Mouse (Mus musculus): ENCODE measurements at regions not wholly inside any gene's neighbourhood (a gene's known extent, or its start where the extent isn't known, plus 50 kb on each side); places are given as distances from the start of the nearest gene placed in this dataset.

- POLR2A ChIA-PET: interaction anchor here in 1 of 4 experiments (0.9 kb wide), 1 partner anchor 9 kb away, joined by 3 read pairs; no protein-coding TSS in a partner anchor
- CTCF ChIA-PET: no interaction called here
These were observed 86.5 kb upstream of the 1700025G04Rik start for GRCm38 (mm10) chr1:152176267-152176970.

GRCm38 (mm10) chr1:152175691-152176090 lies 85.8 kb upstream of the 1700025G04Rik start:
- ChIA-PET CTCF (no interaction called here), POLR2A (interaction anchor here in 1 of 4 experiments (0.9 kb wide), 1 partner anchor 10 kb away, joined by 3 read pairs; no protein-coding TSS in a partner anchor)

- ChIA-PET CTCF (no interaction called here), POLR2A (no interaction called here)
These were observed 84.5 kb upstream of the 1700025G04Rik start for GRCm38 (mm10) chr1:152174464-152174863.

- POLR2A ChIA-PET: interaction anchor here in 1 of 4 experiments (0.6 kb wide), 1 partner anchor 59 kb away, joined by 7 read pairs; no protein-coding TSS in a partner anchor
- CTCF ChIA-PET: interaction anchor here in 2 of 4 experiments (0.5 to 0.7 kb wide), 2 partner anchors 61 to 286 kb away, joined by 3 read pairs; no protein-coding TSS in a partner anchor
These were observed 81.3 kb upstream of the 1700025G04Rik start for GRCm38 (mm10) chr1:152171034-152171790.

- CTCF ChIA-PET: interaction anchor here in 1 of 4 experiments (0.7 kb wide), 1 partner anchor 286 kb away, joined by 3 read pairs; no protein-coding TSS in a partner anchor
These were observed 80.7 kb upstream of the 1700025G04Rik start for GRCm38 (mm10) chr1:152170583-152170982.

GRCm38 (mm10) chr1:152169508-152169907 lies 79.6 kb upstream of the 1700025G04Rik start:
- POLR2A ChIA-PET: no interaction called here
- CTCF ChIA-PET: no interaction called here

More at GRCm38 (mm10) chr1:152170583-152170982, 80.7 kb upstream of the 1700025G04Rik start:
- POLR2A ChIA-PET: no interaction called here

GRCm38 (mm10) chr1:152168284-152168683 lies 78.4 kb upstream of the 1700025G04Rik start:
- POLR2A ChIA-PET: interaction anchor here in 2 of 4 experiments (0.5 to 0.6 kb wide), 2 partner anchors 14 to 414 kb away, joined by 3 to 4 read pairs; no protein-coding TSS in a partner anchor
- CTCF ChIA-PET: interaction anchor here in 1 of 4 experiments (0.6 kb wide), 1 partner anchor 511 kb away, joined by 3 read pairs; no protein-coding TSS in a partner anchor

- ChIA-PET CTCF (interaction anchor here in 1 of 4 experiments (0.6 kb wide), 1 partner anchor 511 kb away, joined by 3 read pairs; no protein-coding TSS in a partner anchor), POLR2A (interaction anchor here in 1 of 4 experiments (0.5 kb wide), 1 partner anchor 14 kb away, joined by 3 read pairs; no protein-coding TSS in a partner anchor)
These were observed 77.8 kb upstream of the 1700025G04Rik start for GRCm38 (mm10) chr1:152167716-152168115.

GRCm38 (mm10) chr1:152165490-152165905 lies 75.6 kb upstream of the 1700025G04Rik start:
- ChIA-PET CTCF (interaction anchor here in 1 of 4 experiments (0.6 kb wide), 1 partner anchor 345 kb away, joined by 5 read pairs; no protein-coding TSS in a partner anchor), POLR2A (interaction anchor here in 1 of 4 experiments (2.0 kb wide), 1 partner anchor 12 kb away, joined by 4 read pairs; no protein-coding TSS in a partner anchor)

- POLR2A ChIA-PET: interaction anchor here in 1 of 4 experiments (2.0 kb wide), 1 partner anchor 12 kb away, joined by 4 read pairs; no protein-coding TSS in a partner anchor
These were observed 75.0 kb upstream of the 1700025G04Rik start for GRCm38 (mm10) chr1:152164843-152165489.

GRCm38 (mm10) chr1:152164212-152164611 lies 74.3 kb upstream of the 1700025G04Rik start:
- POLR2A ChIA-PET: interaction anchor here in 1 of 4 experiments (0.7 to 2.0 kb wide), 2 partner anchors 9 to 13 kb away, joined by 3 to 4 read pairs; no protein-coding TSS in a partner anchor
- CTCF ChIA-PET: no interaction called here

More at GRCm38 (mm10) chr1:152164843-152165489, 75.0 kb upstream of the 1700025G04Rik start:
- CTCF ChIA-PET: interaction anchor here in 1 of 4 experiments (0.6 kb wide), 1 partner anchor 345 kb away, joined by 5 read pairs; no protein-coding TSS in a partner anchor

GRCm38 (mm10) chr1:152152474-152152873 lies 62.5 kb upstream of the 1700025G04Rik start:
- ChIA-PET POLR2A (interaction anchor here in 1 of 4 experiments (0.6 kb wide), 1 partner anchor 89 kb away, joined by 3 read pairs; no protein-coding TSS in a partner anchor), CTCF (no interaction called here)

GRCm38 (mm10) chr1:152148731-152149130 lies 58.8 kb upstream of the 1700025G04Rik start:
- CTCF ChIA-PET: no interaction called here
- POLR2A ChIA-PET: no interaction called here

- ChIA-PET CTCF (no interaction called here), POLR2A (no interaction called here)
These were observed 50.2 kb upstream of the 1700025G04Rik start for GRCm38 (mm10) chr1:152140175-152140574.
